Comparison of ENCODE assay signal across 8 mouse cellular contexts in genomic region chr3:88337367-88338020, GRCm38 (mm10). TPM values are rescaled to one million over a fixed set of nuclear protein-coding genes. Genes with fewer than 3 reads are reported as not detected.
DNase-seq lines count a peak whose midpoint lies in the region; ATAC-seq and TF ChIP-seq lines count a peak whose summit lies in the region.

No protein-coding gene starts in this region.

- H3K4me2 ChIP-seq in hindbrain, embryonic 15.5 days, result peak overlapping the region; percentile 78
- H3K4me2 ChIP-seq in midbrain, embryonic 11.5 days, result peak overlapping the region; percentile 71; the same call in 1 of the 2 replicates

- H3K27me3 ChIP-seq in hindbrain, embryonic 15.5 days, result no peaks in the 10 kb centered on the region
- H3K27me3 ChIP-seq in midbrain, embryonic 11.5 days (ENCODE audit: control insufficient read depth, insufficient read depth, low read length), result no peaks in the 10 kb centered on the region

- H3K4me3 ChIP-seq in gastrocnemius, adult 2 months, result peak overlapping the region; percentile 89
- 0 out of 2 replicates have a peak overlapping the region, but pooled peaks have one; percentile 62 for H3K4me3 ChIP-seq in hindbrain, embryonic 15.5 days
- H3K4me3 ChIP-seq in midbrain, embryonic 11.5 days (ENCODE audit: low read depth, low read length), result no peak overlapping the region

- no peak for DNase-seq in gastrocnemius, adult 2 months
- DNase-seq in gastrocnemius, adult 18-20 months (ENCODE audit: low spot score), result no peak
- peak; percentile 93 for DNase-seq in 416B (ENCODE audit: low read depth)
- peak; percentile 53 for DNase-seq in c-Kit-negative CD71-positive TER-119-positive erythroid progenitor cells, embryonic 14.5 days (ENCODE audit: low read depth, low spot score)
- no peak for DNase-seq in midbrain, embryonic 11.5 days (ENCODE audit: low spot score, missing footprints)
- DNase-seq in layer of hippocampus, postnatal 10 days (ENCODE audit: low spot score in 2 of 2), result no peak
- DNase-seq in cerebellum, adult 11-12 months, result no peak

- whole genome bisulfite sequencing in hindbrain, embryonic 15.5 days, result 80% methylated on average over 11 of the region's 11 CpGs
- WGBS in midbrain, embryonic 11.5 days, result 93% methylated on average over 11 of the region's 11 CpGs

- peak overlapping the region; percentile 98 for H3K27ac ChIP-seq in gastrocnemius, adult 2 months
- no peak overlapping the region for H3K27ac ChIP-seq in hindbrain, embryonic 15.5 days (replicated peaks)
- no peak overlapping the region for H3K27ac ChIP-seq in midbrain, embryonic 11.5 days (ENCODE audit: low read depth, low read length)

- intact Hi-C loops in gastrocnemius, adult 2 months (cut with DNase I), result no loop called here

- no peaks in the 10 kb centered on the region for H3K9me3 ChIP-seq in hindbrain, embryonic 15.5 days
- H3K9me3 ChIP-seq in midbrain, embryonic 11.5 days (ENCODE audit: control insufficient read depth, low read length), result no peaks in the 10 kb centered on the region

- TF ChIP-seq CTCF in gastrocnemius, adult 2 months (IDR thresholded peaks at IDR 0.05), result no peak

- H3K4me1 ChIP-seq in hindbrain, embryonic 15.5 days (replicated peaks), result peaks cover 27% of the 10 kb centered on the region
- peaks cover 10% of the 10 kb centered on the region for H3K4me1 ChIP-seq in midbrain, embryonic 11.5 days (ENCODE audit: control insufficient read depth, insufficient read depth, low read length)

- H3K36me3 ChIP-seq in hindbrain, embryonic 15.5 days, result peaks cover 5% of the 10 kb centered on the region
- H3K36me3 ChIP-seq in midbrain, embryonic 11.5 days (ENCODE audit: control insufficient read depth, insufficient read depth, low read length), result peaks cover 4% of the 10 kb centered on the region

- ATAC-seq in hindbrain, embryonic 15.5 days (ENCODE audit: low FRiP score, low read depth), result no peak
- ATAC-seq in midbrain, embryonic 11.5 days (ENCODE audit: low FRiP score), result no peak

- peak overlapping the region; percentile 5; the same call in 1 of the 2 replicates for H3K9ac ChIP-seq in hindbrain, embryonic 15.5 days
- H3K9ac ChIP-seq in midbrain, embryonic 11.5 days (ENCODE audit: low read length), result no peak overlapping the region

RNA-seq across cellular contexts. Expression of gene Smg5, which starts 1.4 kb away (rescaled TPM):
- total RNA-seq in gastrocnemius, adult 2 months (2021), result 10 to 100 TPM; 38.1 to 48.2 TPM
- total RNA-seq in gastrocnemius, adult 18-20 months (2021), result 10 to 100 TPM; 37.5 to 48.1 TPM
- 62.5 and 64.0 TPM in 2 replicates for polyA plus RNA-seq in hindbrain, embryonic 15.5 days (2015; fragmentation: Nextera tagmentation; extraction: Ambion mirVana)
- 45.8 and 46.8 TPM in 2 replicates for polyA plus RNA-seq in midbrain, embryonic 11.5 days (2014; fragmentation: Nextera tagmentation; extraction: Ambion mirVana)
- 10 to 100 TPM; 71.6 to 72.7 TPM for total RNA-seq in layer of hippocampus, postnatal 10 days (2021)

RNA-seq across cellular contexts. Expression of gene Tmem79, which starts 1.5 kb away (rescaled TPM):
- total RNA-seq in gastrocnemius, adult 2 months (2021), result 1 to 10 TPM; 2.0 to 2.1 TPM
- 1 to 10 TPM; 3.1 to 3.9 TPM for total RNA-seq in gastrocnemius, adult 18-20 months (2021)
- 1.2 and 1.7 TPM in 2 replicates for polyA plus RNA-seq in hindbrain, embryonic 15.5 days (2015; fragmentation: Nextera tagmentation; extraction: Ambion mirVana)
- polyA plus RNA-seq in midbrain, embryonic 11.5 days (2014; fragmentation: Nextera tagmentation; extraction: Ambion mirVana), result 0.90 and 1.4 TPM in 2 replicates
- total RNA-seq in layer of hippocampus, postnatal 10 days (2021), result under 1 TPM; 0.71 to 0.87 TPM

RNA-seq across cellular contexts. Expression of gene Glmp, which starts 12.7 kb away (rescaled TPM):
- total RNA-seq in gastrocnemius, adult 2 months (2021), result 10 to 100 TPM; 39.0 to 39.8 TPM
- 10 to 100 TPM; 41.2 to 41.8 TPM for total RNA-seq in gastrocnemius, adult 18-20 months (2021)
- 119 and 125 TPM in 2 replicates for polyA plus RNA-seq in hindbrain, embryonic 15.5 days (2015; fragmentation: Nextera tagmentation; extraction: Ambion mirVana)
- polyA plus RNA-seq in midbrain, embryonic 11.5 days (2014; fragmentation: Nextera tagmentation; extraction: Ambion mirVana), result 70.2 and 73.7 TPM in 2 replicates
- total RNA-seq in layer of hippocampus, postnatal 10 days (2021), result 10 to 100 TPM; 62.1 to 73.0 TPM

RNA-seq across cellular contexts. Expression of gene Paqr6, which starts 26.9 kb away (rescaled TPM):
- total RNA-seq in gastrocnemius, adult 2 months (2021), result under 1 TPM; 0.15 to 0.56 TPM
- total RNA-seq in gastrocnemius, adult 18-20 months (2021), result under 1 TPM; 0.50 to 0.75 TPM
- 1.9 and 2.3 TPM in 2 replicates for polyA plus RNA-seq in hindbrain, embryonic 15.5 days (2015; fragmentation: Nextera tagmentation; extraction: Ambion mirVana)
- 0.15 and 0.29 TPM in 2 replicates for polyA plus RNA-seq in midbrain, embryonic 11.5 days (2014; fragmentation: Nextera tagmentation; extraction: Ambion mirVana)
- total RNA-seq in layer of hippocampus, postnatal 10 days (2021), result 1 to 10 TPM; 6.8 to 8.4 TPM

RNA-seq across cellular contexts. Expression of gene Bglap3, which starts 35.0 kb away (rescaled TPM):
- total RNA-seq in gastrocnemius, adult 2 months (2021), result not detected
- not detected for total RNA-seq in gastrocnemius, adult 18-20 months (2021)
- polyA plus RNA-seq in hindbrain, embryonic 15.5 days (2015; fragmentation: Nextera tagmentation; extraction: Ambion mirVana), result not detected in 2 replicates
- polyA plus RNA-seq in midbrain, embryonic 11.5 days (2014; fragmentation: Nextera tagmentation; extraction: Ambion mirVana), result 0.08 and 0.12 TPM in 2 replicates
- under 1 TPM; 0.55 to 0.83 TPM for total RNA-seq in layer of hippocampus, postnatal 10 days (2021)

Comparison
In these comparisons a context has a peak if more than half of its experiments do, and no peak if none do; other contexts are left out.
1. DNase-seq: peak in 416B (single experiment) and c-Kit-negative CD71-positive TER-119-positive erythroid progenitor cells, embryonic 14.5 days (single experiment); none in gastrocnemius, adult 2 months (single experiment), gastrocnemius, adult 18-20 months (single experiment), midbrain, embryonic 11.5 days (single experiment), layer of hippocampus, postnatal 10 days (0 of 2) and cerebellum, adult 11-12 months (single experiment).